Mouse (Mus musculus) cerebellum, adult 2 months (tissue): ENCODE measurements around the gene Hoxb9. TPM values are rescaled to one million over a fixed set of nuclear protein-coding genes. Genes with fewer than 3 reads are reported as not detected.
A peak's percentile ranks its signal among the peaks of the same experiment; 100 is the strongest.

ENCODE experiments used
- DNase-seq, 2 experiments: peaks; one replicate each; pipeline ENCODE4 v3.0.0; 2021
- H3K27ac ChIP-seq: fragments of 200-500 bp; 2 replicates; pipeline ENCODE4 v1.5.1; 2012; ENCODE audit warnings: low read length, control low read depth, inconsistent platforms; ENCODE audit not compliant: insufficient read depth
- H3K27me3 ChIP-seq: fragments of 200-500 bp; 2 replicates; pipeline ENCODE4 v1.6.1; 2012; ENCODE audit warnings: inconsistent platforms, mild to moderate bottlenecking, low read length, moderate library complexity; ENCODE audit not compliant: control insufficient read depth, insufficient read depth
- H3K4me1 ChIP-seq: fragments of 200-500 bp; 2 replicates; pipeline ENCODE4 v1.6.1; 2011; ENCODE audit warnings: low read length; ENCODE audit not compliant: control insufficient read depth, insufficient read depth
- H3K4me3 ChIP-seq: fragments of 200-500 bp; replicated peaks from 2 replicates; pipeline ENCODE3; 2011; ENCODE audit warnings: mild to moderate bottlenecking, low read depth, low read length, control low read depth; ENCODE audit not compliant: insufficient read depth
- CTCF ChIP-seq: fragments of 200-500 bp; IDR thresholded peaks from 2 replicates; pipeline ENCODE4 v1.5.1; 2011; ENCODE audit warnings: low read depth, mild to moderate bottlenecking, control low read depth, low read length, moderate library complexity, borderline replicate concordance; ENCODE audit not compliant: insufficient read depth
- POLR2A ChIP-seq: fragments of 200-500 bp; IDR thresholded peaks from 2 replicates; pipeline ENCODE4 v1.6.1; 2011; ENCODE audit warnings: low read length, control low read depth, borderline replicate concordance; ENCODE audit not compliant: insufficient read depth
- WGBS: fragments of 180-500 bp; shearing (Covaris S2); methylation state at CpG from one replicate; pipeline ENCODE4 v1.1.7; 2018; 5-methylcytosine and 5-hydroxymethylcytosine counted together
- polyA plus RNA-seq: library from polyadenylated mRNA; depleted of rRNA; stranded (reverse); fragments of >200 nt; gene quantifications from 2 replicates; pipeline ENCODE4 v1.2.3, GENCODE M21; 2012

Gene Hoxb9
- polyA plus RNA-seq, 1 experiment, result not detected

- DNase-seq, result no peak
- no peak overlapping the region for H3K4me3 ChIP-seq
- H3K4me1 ChIP-seq, result no peaks in the 10 kb centered on the region
- TF ChIP-seq POLR2A (no peak), CTCF (no peak)
- no peak overlapping the region for H3K27ac ChIP-seq
- WGBS, result 12% methylated on average over 17 of the region's 17 CpGs
- peaks cover 32% of the 10 kb centered on the region; the same call in 1 of the 2 replicates for H3K27me3 ChIP-seq
Measured at GRCm38 (mm10) chr11:96290705-96291355, 19.6 kb downstream of the Hoxb9 start.

GRCm38 (mm10) chr11:96291681-96292564 is 20.7 kb downstream of the Hoxb9 start, which contains the start of gene Hoxb6:
Hoxb6 (plus strand) TSS chr11:96292476.
- TF ChIP-seq CTCF (no peak), POLR2A (no peak)
- WGBS, result 2% methylated on average over 22 of the region's 22 CpGs
- no peak within 1 kb of the TSS for H3K27ac ChIP-seq
- no peak within 1 kb of the TSS for H3K4me3 ChIP-seq
- no peaks in the 10 kb centered on the region for H3K4me1 ChIP-seq
- DNase-seq, result no peak
- H3K27me3 ChIP-seq, result peaks cover 26% of the 10 kb centered on the region; the same call in 1 of the 2 replicates

DNA sequence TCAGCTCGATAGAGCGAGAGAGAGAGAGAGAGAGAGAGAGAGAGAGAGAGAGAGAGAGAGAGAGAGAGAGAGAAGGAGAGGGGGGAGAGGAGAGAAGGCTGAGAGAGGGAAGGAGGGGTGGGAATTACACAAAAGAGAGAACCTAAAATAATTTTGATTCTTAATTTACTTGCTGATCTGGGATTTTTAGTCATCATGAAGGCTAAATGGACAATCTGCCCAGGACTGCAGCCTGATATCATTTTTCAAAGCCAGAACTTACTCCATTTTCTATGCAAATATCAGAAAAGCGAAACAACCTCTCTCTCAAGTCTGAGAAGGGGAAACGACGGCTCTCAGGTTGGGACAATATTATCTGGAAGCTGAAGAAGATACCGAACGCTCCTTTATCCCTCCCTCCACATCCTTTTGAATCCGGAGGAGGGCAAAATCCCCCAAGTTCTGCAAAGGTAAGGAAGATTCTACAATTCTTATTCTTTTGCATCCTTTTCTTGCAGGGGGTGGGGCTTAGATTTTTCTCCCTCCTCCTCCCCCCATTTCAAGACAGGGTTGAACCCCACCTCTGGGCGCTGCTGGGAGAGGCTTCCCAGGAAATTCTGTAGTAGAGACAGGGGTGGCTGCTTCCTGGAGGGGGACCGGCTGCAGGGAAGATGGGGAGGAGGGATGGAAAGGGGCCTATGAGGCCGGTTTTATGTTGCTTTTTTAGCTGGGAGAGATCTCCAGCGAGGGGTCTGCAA is 21.5 kb downstream of the Hoxb9 start:
- 4% methylated on average over 12 of the region's 12 CpGs for WGBS
- H3K4me1 ChIP-seq, result no peaks in the 10 kb centered on the region
- H3K27ac ChIP-seq, result no peak overlapping the region
- TF ChIP-seq POLR2A (no peak), CTCF (no peak)
- no peak overlapping the region for H3K4me3 ChIP-seq
- peaks cover 23% of the 10 kb centered on the region; the same call in 1 of the 2 replicates for H3K27me3 ChIP-seq
- no peak for DNase-seq

- Histone ChIP-seq H3K4me1 (no peaks in the 10 kb centered on the region), H3K27me3 (peaks cover 23% of the 10 kb centered on the region; the same call in 1 of the 2 replicates), H3K27ac (no peak overlapping the region), H3K4me3 (no peak overlapping the region)
- no peak for TF ChIP-seq POLR2A
- TF ChIP-seq CTCF, result no peak
- no peak for DNase-seq
- WGBS, result 2% methylated on average over 22 of the region's 22 CpGs
Measured at GRCm38 (mm10) chr11:96293302-96293921, 22.2 kb downstream of the Hoxb9 start.

DNA sequence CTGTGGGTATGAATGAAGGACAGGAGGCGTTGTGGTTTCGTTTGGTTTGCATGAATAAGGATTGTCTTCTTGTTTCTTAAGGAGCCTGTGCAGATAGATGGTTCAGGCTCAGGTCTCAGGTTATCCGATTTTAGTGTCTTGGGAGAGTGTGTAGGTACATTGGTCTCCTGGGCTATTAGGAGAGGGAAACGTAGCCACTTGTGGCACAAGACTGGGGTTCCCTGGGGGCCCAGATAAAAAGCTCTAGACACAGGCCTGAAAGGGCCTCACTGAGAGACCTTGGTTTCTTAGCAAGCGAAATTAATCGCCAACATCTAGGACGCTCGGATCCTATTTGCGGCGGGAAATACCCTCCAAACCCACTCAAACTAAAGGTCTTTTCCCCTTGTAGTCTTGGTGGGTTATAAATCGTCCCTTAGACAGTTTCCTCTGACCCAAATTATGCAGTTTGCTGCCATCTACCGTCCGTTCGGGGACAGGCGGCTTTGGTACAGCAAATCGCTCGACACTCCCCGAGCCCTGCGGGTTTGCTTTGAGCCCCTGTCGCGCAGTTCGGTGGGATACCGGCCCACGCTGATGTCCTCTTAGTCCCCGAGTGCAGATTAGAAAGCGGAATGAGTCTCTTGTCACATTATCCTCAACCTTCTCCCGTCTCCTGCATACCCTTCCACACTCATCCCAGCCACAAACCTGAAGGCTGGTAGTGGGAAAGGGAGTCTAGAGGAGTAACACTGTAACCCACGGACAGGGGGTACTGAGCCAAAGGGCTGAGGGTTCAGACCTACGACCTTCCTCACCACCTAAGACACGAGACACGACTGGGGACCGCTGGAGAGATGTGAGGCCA is 23.2 kb downstream of the Hoxb9 start:
- Histone ChIP-seq H3K27me3 (peaks cover 22% of the 10 kb centered on the region; the same call in 1 of the 2 replicates), H3K4me1 (no peaks in the 10 kb centered on the region), H3K4me3 (no peak overlapping the region), H3K27ac (no peak overlapping the region)
- TF ChIP-seq CTCF (peak; percentile 64), POLR2A (no peak)
- peak; percentile 17 to 50 for DNase-seq
- 2% methylated on average over 32 of the region's 32 CpGs for WGBS

GRCm38 (mm10) chr11:96295092-96295835 is 24.0 kb downstream of the Hoxb9 start:
- peaks cover 26% of the 10 kb centered on the region; the same call in 1 of the 2 replicates for H3K27me3 ChIP-seq
- H3K27ac ChIP-seq, result no peak overlapping the region
- no peaks in the 10 kb centered on the region for H3K4me1 ChIP-seq
- TF ChIP-seq POLR2A (no peak), CTCF (no peak)
- H3K4me3 ChIP-seq, result no peak overlapping the region
- 1% methylated on average over 30 of the region's 30 CpGs for WGBS
- no peak for DNase-seq
